15 mouse cellular contexts compared by ENCODE assay signal in genomic region chr16:6861656-6862055, GRCm38 (mm10).
DNase-seq lines count a peak whose midpoint lies in the region; ATAC-seq lines count a peak whose summit lies in the region.
"Had no signal": no experiment of that assay in that cellular context is flagged by ENCODE, and none has a peak within 500 bp of the region (broad histone marks: within the 10 kb centered on the region; RNA-seq: fewer than 3 reads in every experiment).

No protein-coding gene starts in this region.

- ATAC-seq in liver, embryonic 12.5 days: no peak
- ATAC-seq: forebrain, embryonic 13.5 days; forebrain, embryonic 15.5 days; forebrain, postnatal 0 days had no signal

- H3K9ac ChIP-seq in liver, embryonic 12.5 days: no peak overlapping the region
- H3K9ac ChIP-seq: embryonic facial prominence, embryonic 12.5 days; forebrain, embryonic 13.5 days; forebrain, embryonic 15.5 days; forebrain, postnatal 0 days had no signal

- 58% methylated on average over 2 of the region's 2 CpGs for WGBS in liver, embryonic 12.5 days (ENCODE audit: insufficient replicate concordance)

- H3K4me1 ChIP-seq in liver, embryonic 12.5 days: no peaks in the 10 kb centered on the region
- H3K4me1 ChIP-seq: embryonic facial prominence, embryonic 10.5 days; embryonic facial prominence, embryonic 12.5 days; forebrain, embryonic 13.5 days; forebrain, embryonic 15.5 days had no signal

- peak; percentile 21 for DNase-seq in cerebellum, adult 11-12 months
- no peak for DNase-seq in cerebellum, adult 11 months
- peak; percentile 46 for DNase-seq in cerebellum, adult 9-10 months
- no peak for DNase-seq in cerebellum, postnatal 4 days (ENCODE audit: low spot score in 2 of 2)
- DNase-seq in brain, adult 2 months (ENCODE audit: low read depth, low spot score): peak; percentile 63
- peak; percentile 19 to 23 for DNase-seq in cerebellum, postnatal 36 days
- DNase-seq: adrenal gland, adult 2 months; adrenal gland, postnatal 10 days; adrenal gland, postnatal 25 days; forebrain, postnatal 0 days had no signal

- H3K4me3 ChIP-seq in liver, embryonic 12.5 days: no peak overlapping the region
- H3K4me3 ChIP-seq: embryonic facial prominence, embryonic 10.5 days; embryonic facial prominence, embryonic 12.5 days; forebrain, embryonic 13.5 days; forebrain, embryonic 15.5 days had no signal

- H3K36me3 ChIP-seq in liver, embryonic 12.5 days: no peaks in the 10 kb centered on the region
- H3K36me3 ChIP-seq: embryonic facial prominence, embryonic 10.5 days; embryonic facial prominence, embryonic 12.5 days; forebrain, embryonic 15.5 days had no signal

- no peak overlapping the region for H3K4me2 ChIP-seq in liver, embryonic 12.5 days
- H3K4me2 ChIP-seq: embryonic facial prominence, embryonic 12.5 days; forebrain, embryonic 13.5 days; forebrain, embryonic 15.5 days had no signal

- H3K27ac ChIP-seq in liver, embryonic 12.5 days: no peak overlapping the region
- H3K27ac ChIP-seq: embryonic facial prominence, embryonic 10.5 days; embryonic facial prominence, embryonic 12.5 days; forebrain, embryonic 13.5 days; forebrain, embryonic 15.5 days had no signal

- H3K27me3 ChIP-seq in liver, embryonic 12.5 days (replicated peaks): no peaks in the 10 kb centered on the region
- H3K27me3 ChIP-seq: embryonic facial prominence, embryonic 12.5 days; forebrain, embryonic 13.5 days; forebrain, embryonic 15.5 days had no signal

- H3K9me3 ChIP-seq in liver, embryonic 12.5 days (replicated peaks): no peaks in the 10 kb centered on the region
- H3K9me3 ChIP-seq: embryonic facial prominence, embryonic 10.5 days; embryonic facial prominence, embryonic 12.5 days; forebrain, embryonic 13.5 days; forebrain, embryonic 15.5 days had no signal

Comparison
In these comparisons a context has a peak if more than half of its experiments do, and no peak if none do; other contexts are left out.
1. DNase-seq: peak in cerebellum, adult 11-12 months (single experiment), cerebellum, adult 9-10 months (single experiment), brain, adult 2 months (single experiment) and cerebellum, postnatal 36 days (2 of 2); none in cerebellum, adult 11 months (single experiment) and cerebellum, postnatal 4 days (0 of 2).